Mouse (Mus musculus): ENCODE data around the gene 9030612E09Rik.

Gene 9030612E09Rik

DNA sequence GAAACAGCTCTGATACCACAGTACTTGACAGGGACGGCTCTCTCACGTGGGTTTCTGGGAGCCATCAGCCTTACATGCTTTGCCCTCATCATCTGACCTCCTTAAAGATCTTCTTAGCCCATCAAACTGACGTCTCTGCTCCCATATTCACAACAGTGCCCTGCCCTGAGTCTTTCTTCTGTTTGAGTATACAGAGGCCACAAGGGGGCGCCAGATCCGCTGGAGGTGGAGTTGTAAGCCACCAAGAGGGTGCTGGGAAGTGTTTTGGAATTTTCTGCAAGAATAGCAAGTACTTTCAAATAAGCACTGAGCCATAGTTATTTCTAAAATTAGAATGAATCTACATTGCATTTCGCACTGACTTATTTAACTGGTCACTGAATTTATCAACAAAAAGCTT lies 37.4 kb downstream of the 9030612E09Rik start:
- DNase-seq = no peak

DNA sequence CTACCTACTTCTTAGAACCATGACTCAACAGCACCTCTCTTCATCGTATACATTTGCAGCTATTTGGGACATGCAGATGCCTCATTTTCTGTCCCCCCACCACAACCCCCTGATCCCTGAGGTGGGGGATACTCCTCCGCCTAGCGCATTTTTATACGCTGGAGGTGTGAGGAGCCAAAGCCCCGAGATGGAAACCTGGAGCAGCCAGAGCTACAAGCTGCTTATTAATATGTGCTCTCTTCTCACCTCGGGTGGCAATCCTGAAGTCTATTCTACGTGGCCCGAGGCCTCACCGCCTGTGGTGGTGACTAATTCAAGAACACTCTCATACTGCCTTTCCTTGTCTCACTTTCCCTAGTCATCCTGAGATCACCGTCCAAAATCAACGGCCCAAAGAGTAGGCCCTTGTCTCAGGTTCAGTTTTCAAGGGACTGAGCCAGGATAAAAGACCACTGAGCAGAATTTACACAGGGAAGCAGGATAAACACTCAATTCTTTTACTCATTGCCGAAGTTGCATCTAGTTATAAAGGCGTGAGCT lies 42.9 kb downstream of the 9030612E09Rik start:
- no peak for DNase-seq

DNA sequence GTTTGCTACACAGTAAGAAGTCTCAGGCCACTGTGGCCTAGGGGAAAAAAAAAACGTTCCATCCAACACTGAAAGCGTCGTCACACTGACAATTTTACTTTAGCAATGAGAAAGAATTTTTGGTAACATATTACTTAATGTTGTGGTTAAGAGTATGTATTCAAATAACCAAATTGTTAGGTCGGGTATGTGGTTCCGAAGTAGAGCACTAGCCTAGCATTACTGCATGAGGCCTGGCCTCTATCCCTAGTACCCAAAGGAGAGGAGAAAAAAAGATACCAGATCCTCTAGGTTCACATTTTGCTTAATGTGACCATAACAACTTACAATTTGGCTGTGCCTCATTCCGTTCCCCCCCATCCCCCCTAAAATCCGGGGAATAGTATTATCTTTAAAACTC lies 46.0 kb downstream of the 9030612E09Rik start:
- DNase-seq = no peak

DNA sequence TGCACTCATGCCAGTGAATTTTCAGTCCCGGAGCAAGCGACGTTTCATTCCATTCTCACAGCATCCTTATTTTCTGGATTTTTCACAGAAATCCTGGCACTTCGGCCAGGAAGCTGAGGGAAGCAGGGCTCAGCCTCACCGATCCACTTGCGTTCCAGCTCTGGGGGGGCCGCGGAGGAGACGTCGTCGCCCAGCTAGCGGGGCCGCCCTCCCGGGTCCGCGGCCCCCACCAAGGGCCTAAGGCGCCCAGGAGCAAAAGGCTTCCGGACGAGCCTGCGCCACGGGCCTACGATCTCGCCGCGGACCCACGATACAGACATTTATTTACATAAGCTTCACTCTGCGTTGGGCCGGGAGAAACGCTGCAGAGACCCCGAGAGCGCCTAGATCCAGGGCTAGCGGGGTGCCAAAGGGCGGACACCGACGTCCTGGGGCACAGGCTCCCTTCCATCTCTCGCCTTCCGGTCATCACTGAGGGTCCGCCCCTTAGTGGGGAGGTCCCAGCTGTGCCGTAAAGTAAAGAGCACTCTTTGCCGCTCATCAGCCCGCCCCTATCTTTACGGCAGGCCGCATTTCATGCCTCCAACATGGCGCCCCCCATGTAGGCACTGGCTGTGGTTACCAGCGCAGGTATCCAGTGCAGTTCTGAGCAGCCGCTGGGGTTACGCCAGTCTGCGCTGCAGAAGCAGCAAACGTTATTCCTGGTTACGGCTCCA lies 46.6 kb downstream of the 9030612E09Rik start, which contains the start of gene Pdss2:
Pdss2 (plus strand) TSS at position 577 of the 716 bp plus-strand sequence.
- peak; percentile 92 for DNase-seq

DNA sequence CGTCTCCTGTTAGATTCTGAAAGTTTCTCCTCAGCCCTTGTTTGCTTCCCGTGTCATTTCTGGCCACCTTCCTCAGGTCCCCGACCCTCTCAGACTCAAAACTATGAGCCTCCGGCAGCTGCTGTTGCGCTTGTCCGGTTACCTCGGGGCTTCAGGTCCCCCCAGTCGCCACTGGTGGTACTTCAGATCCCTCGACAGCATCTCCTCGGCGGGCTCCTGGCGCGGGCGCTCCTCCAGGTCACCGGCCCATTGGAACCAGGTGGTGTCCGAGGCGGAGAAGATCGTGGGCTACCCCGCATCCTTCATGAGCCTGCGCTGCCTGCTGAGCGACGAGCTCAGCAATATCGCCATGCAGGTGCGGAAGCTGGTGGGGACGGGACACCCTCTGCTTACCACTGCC lies 47.2 kb downstream of the 9030612E09Rik start:
- no peak for DNase-seq

DNA sequence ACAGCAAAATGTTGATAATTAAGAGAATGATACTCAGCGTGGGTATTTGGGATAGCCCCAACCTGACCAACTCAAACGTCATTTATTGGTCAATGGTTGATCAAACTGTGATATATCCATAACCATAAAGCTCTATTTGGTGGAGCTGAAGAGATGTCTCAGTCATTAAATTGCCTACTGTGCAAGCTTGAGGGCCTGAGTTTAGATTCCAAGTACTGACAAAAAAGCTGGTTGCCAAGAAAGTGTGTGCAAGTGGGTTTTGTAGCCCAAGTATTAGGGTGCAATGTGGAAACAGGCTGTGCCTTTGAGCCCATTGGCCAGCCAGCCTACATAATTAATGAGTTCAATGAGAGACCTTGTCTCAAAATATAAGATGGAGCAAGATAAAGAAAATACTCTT lies 48.9 kb downstream of the 9030612E09Rik start:
- no peak for DNase-seq
